Mouse (Mus musculus): ENCODE measurements around the gene Ipo7. TPM values are rescaled to one million over a fixed set of nuclear protein-coding genes. Genes with fewer than 3 reads are reported as not detected.

The Ipo7 gene
- polyA plus RNA-seq, 1 experiment from 2014 or later = 21.8 TPM

- Histone ChIP-seq H3K27ac (ENCODE audit: low read depth) (no peak overlapping the region), H3K36me3 (ENCODE audit: insufficient read depth) (no peaks in the 10 kb centered on the region), H3K9ac (no peak overlapping the region), H3K4me2 (no peak overlapping the region), H3K9me3 (ENCODE audit: low read depth, low read length) (no peaks in the 10 kb centered on the region), H3K27me3 (ENCODE audit: insufficient read depth, low read length) (no peaks in the 10 kb centered on the region), H3K4me3 (ENCODE audit: low read depth, low read length) (no peak overlapping the region), H3K4me1 (ENCODE audit: insufficient read depth) (peaks cover 11% of the 10 kb centered on the region; the same call in 1 of the 2 replicates)
- DNase-seq (no peak), ATAC-seq (ENCODE audit: insufficient read depth) (no peak)
- 82% methylated on average over 5 of the region's 5 CpGs for WGBS
- no peak for TF ChIP-seq CTCF (IDR thresholded peaks at IDR 0.05; ENCODE audit: low read depth)
Measured at GRCm38 (mm10) chr7:110105041-110105440, 87.0 kb downstream of the Ipo7 start.

Other genes starting within 250 kb of the Ipo7 start
- gene Nrip3, start 236.2 kb upstream of the Ipo7 start, polyA plus RNA-seq (2014; fragmentation: Nextera tagmentation; extraction: Ambion mirVana) = 0.32 and 0.72 TPM in 2 replicates
- 1.3 and 2.0 TPM in 2 replicates for gene Scube2, start 152.6 kb upstream of the Ipo7 start, polyA plus RNA-seq (2014; fragmentation: Nextera tagmentation; extraction: Ambion mirVana)
- 51.4 and 51.7 TPM in 2 replicates for gene Dennd5a, start 57.8 kb upstream of the Ipo7 start, polyA plus RNA-seq (2014; fragmentation: Nextera tagmentation; extraction: Ambion mirVana)
- gene Tmem41b, start 31.3 kb upstream of the Ipo7 start, polyA plus RNA-seq (2014; fragmentation: Nextera tagmentation; extraction: Ambion mirVana) = 67.0 and 67.7 TPM in 2 replicates
- gene Zfp143, start 42.9 kb downstream of the Ipo7 start, polyA plus RNA-seq (2014; fragmentation: Nextera tagmentation; extraction: Ambion mirVana) = 21.9 and 23.9 TPM in 2 replicates
- gene Wee1, start 103.8 kb downstream of the Ipo7 start, polyA plus RNA-seq (2014; fragmentation: Nextera tagmentation; extraction: Ambion mirVana) = 44.0 and 47.1 TPM in 2 replicates
- gene Swap70, start 203.4 kb downstream of the Ipo7 start, polyA plus RNA-seq (2014; fragmentation: Nextera tagmentation; extraction: Ambion mirVana) = 33.0 and 35.4 TPM in 2 replicates